Mouse (Mus musculus) hindbrain, postnatal 0 days (tissue): Measurements from ENCODE around the gene Cebpzos. TPM values are rescaled to one million over a fixed set of nuclear protein-coding genes. Genes with fewer than 3 reads are reported as not detected.
A peak's percentile ranks its signal among the peaks of the same experiment; 100 is the strongest.

ENCODE experiments used
- ATAC-seq: fragments of 200-750 bp; cut with Nextera tagmentation; 2 replicates; pipeline ENCODE4 v1.8.0; 2017; ENCODE audit warnings: mild to moderate bottlenecking, moderate TSS enrichment, moderate library complexity
- DNase-seq: peaks from one replicate; pipeline ENCODE4 v3.0.0-alpha.2; 2015; ENCODE audit warnings: low spot score
- H3K27ac ChIP-seq: fragments of 300-500 bp; sonication (generic); 2 replicates; pipeline ENCODE4 v1.5.1; 2014; ENCODE audit warnings: mild to moderate bottlenecking
- H3K27me3 ChIP-seq: fragments of 300-500 bp; sonication (generic); 2 replicates; pipeline ENCODE4 v1.6.1; 2014; ENCODE audit warnings: low read length, mixed read lengths; ENCODE audit not compliant: insufficient read depth
- H3K36me3 ChIP-seq: fragments of 300-500 bp; sonication (generic); 2 replicates; pipeline ENCODE4 v1.6.1; 2014; ENCODE audit warnings: low read length, mixed read lengths; ENCODE audit not compliant: insufficient read depth
- H3K4me1 ChIP-seq: fragments of 300-500 bp; sonication (generic); 2 replicates; pipeline ENCODE4 v1.6.1; 2014; ENCODE audit warnings: antibody characterized with exemption, low read length, mixed read lengths; ENCODE audit not compliant: insufficient read depth
- H3K4me2 ChIP-seq: fragments of 300-500 bp; sonication (generic); 2 replicates; pipeline ENCODE4 v1.6.1; 2014; ENCODE audit warnings: low read depth, mild to moderate bottlenecking, low read length, moderate library complexity, mixed read lengths
- H3K4me3 ChIP-seq: fragments of 300-500 bp; sonication (generic); 2 replicates; pipeline ENCODE4 v1.5.1; 2014; ENCODE audit warnings: low read length
- H3K9ac ChIP-seq: fragments of 300-500 bp; sonication (generic); replicated peaks from 2 replicates; pipeline ENCODE4 v1.6.1; 2014; ENCODE audit warnings: mild to moderate bottlenecking, low read length, moderate library complexity, mixed read lengths
- H3K9me3 ChIP-seq: fragments of 300-500 bp; sonication (generic); 2 replicates; pipeline ENCODE4 v1.6.1; 2016; ENCODE audit warnings: low read length, mixed read lengths
- CTCF ChIP-seq: IDR thresholded peaks from 2 replicates; pipeline ENCODE4 v1.5.1; 2016; ENCODE audit warnings: antibody characterized with exemption, control low read depth, low read depth
- WGBS: fragments of 180-500 bp; shearing (Covaris S2); extraction: QIAGEN DNeasy Blood & Tissue Kit; methylation state at CpG from one replicate; pipeline ENCODE4 v1.1.7; 2014; 5-methylcytosine and 5-hydroxymethylcytosine counted together
- polyA plus RNA-seq: library from polyadenylated mRNA; unstranded; fragments of >200 nt; fragmentation: Nextera tagmentation; extraction: Ambion mirVana; gene quantifications from 2 replicates; pipeline ENCODE4 v1.2.1, GENCODE M21; 2015
- total RNA-seq: library from RNA; depleted of rRNA; stranded (reverse); fragments of >200 nt; gene quantifications from 2 replicates; pipeline ENCODE4 v1.2.3, GENCODE M21; 2014

The Cebpzos gene
- total and polyA plus RNA-seq, 2 experiments from 2014 or later = 18.5 to 140 TPM

- DNase-seq (no peak), ATAC-seq (no peak)
- TF ChIP-seq CTCF = no peak
- Histone ChIP-seq H3K9ac (no peak overlapping the region), H3K36me3 (no peaks in the 10 kb centered on the region), H3K27me3 (no peaks in the 10 kb centered on the region), H3K27ac (no peak overlapping the region; the same call in 1 of the 2 replicates), H3K9me3 (no peaks in the 10 kb centered on the region), H3K4me3 (no peak overlapping the region), H3K4me2 (0 out of 2 replicates have a peak overlapping the region, but pooled peaks have one; percentile 3), H3K4me1 (no peaks in the 10 kb centered on the region)
- 75% methylated on average over 4 of the region's 4 CpGs for WGBS
Observed at GRCm38 (mm10) chr17:78888554-78888953, 27.7 kb upstream of the Cebpzos start.

GRCm38 (mm10) chr17:78889184-78889583 is 27.1 kb upstream of the Cebpzos start:
- H3K27me3 ChIP-seq = no peaks in the 10 kb centered on the region
- no peak overlapping the region for H3K4me2 ChIP-seq
- ATAC-seq (peak; percentile 94), DNase-seq (peak; percentile 75)
- H3K9me3 ChIP-seq = no peaks in the 10 kb centered on the region
- no peak overlapping the region for H3K4me3 ChIP-seq
- WGBS = 34% methylated on average over 3 of the region's 3 CpGs
- H3K36me3 ChIP-seq = no peaks in the 10 kb centered on the region
- no peaks in the 10 kb centered on the region for H3K4me1 ChIP-seq
- no peak overlapping the region for H3K9ac ChIP-seq
- H3K27ac ChIP-seq = no peak overlapping the region
- no peak for TF ChIP-seq CTCF

- H3K36me3 ChIP-seq = no peaks in the 10 kb centered on the region
- no peak for TF ChIP-seq CTCF
- H3K27me3 ChIP-seq = no peaks in the 10 kb centered on the region
- no peak overlapping the region for H3K4me3 ChIP-seq
- H3K4me1 ChIP-seq = no peaks in the 10 kb centered on the region
- no peaks in the 10 kb centered on the region for H3K9me3 ChIP-seq
- no peak overlapping the region for H3K27ac ChIP-seq
- H3K9ac ChIP-seq = no peak overlapping the region
- WGBS = 90% methylated on average over 9 of the region's 9 CpGs
- H3K4me2 ChIP-seq = no peak overlapping the region
- no peak for ATAC-seq
- no peak for DNase-seq
Observed at GRCm38 (mm10) chr17:78891020-78891419, 25.3 kb upstream of the Cebpzos start.

GRCm38 (mm10) chr17:78894991-78895390 is 21.3 kb upstream of the Cebpzos start:
- H3K4me2 ChIP-seq = no peak overlapping the region; the same call in 1 of the 2 replicates
- 79% methylated on average over 7 of the region's 7 CpGs for WGBS

GRCm38 (mm10) chr17:78895394-78895793 is 20.9 kb upstream of the Cebpzos start:
- DNase-seq (peak; percentile 90), ATAC-seq (peak; percentile 29; the same call in 1 of the 2 replicates)
- H3K27me3 ChIP-seq = no peaks in the 10 kb centered on the region
- peak overlapping the region; percentile 42 for H3K4me2 ChIP-seq
- no peak overlapping the region for H3K9ac ChIP-seq
- H3K27ac ChIP-seq = no peak overlapping the region
- H3K4me3 ChIP-seq = no peak overlapping the region
- TF ChIP-seq CTCF = peak; percentile 52
- no peaks in the 10 kb centered on the region for H3K9me3 ChIP-seq
- no peaks in the 10 kb centered on the region for H3K36me3 ChIP-seq
- no peaks in the 10 kb centered on the region for H3K4me1 ChIP-seq
- 24% methylated on average over 8 of the region's 8 CpGs for WGBS

More at GRCm38 (mm10) chr17:78894991-78895390, 21.3 kb upstream of the Cebpzos start:
- Histone ChIP-seq H3K4me3 (no peak overlapping the region), H3K36me3 (no peaks in the 10 kb centered on the region), H3K9me3 (no peaks in the 10 kb centered on the region), H3K4me1 (no peaks in the 10 kb centered on the region), H3K9ac (no peak overlapping the region), H3K27ac (no peak overlapping the region), H3K27me3 (no peaks in the 10 kb centered on the region)
- ATAC-seq (peak; percentile 27; the same call in 1 of the 2 replicates), DNase-seq (no peak)
- no peak for TF ChIP-seq CTCF

GRCm38 (mm10) chr17:78903158-78903557 is 13.1 kb upstream of the Cebpzos start:
- H3K27me3 ChIP-seq = no peaks in the 10 kb centered on the region
- H3K4me3 ChIP-seq = no peak overlapping the region
- no peak overlapping the region for H3K27ac ChIP-seq
- WGBS = 80% methylated on average over 2 of the region's 2 CpGs
- ATAC-seq (no peak), DNase-seq (no peak)
- no peak overlapping the region for H3K4me2 ChIP-seq
- TF ChIP-seq CTCF = no peak
- no peak overlapping the region for H3K9ac ChIP-seq
- H3K9me3 ChIP-seq = no peaks in the 10 kb centered on the region
- H3K4me1 ChIP-seq = no peaks in the 10 kb centered on the region
- no peaks in the 10 kb centered on the region for H3K36me3 ChIP-seq

GRCm38 (mm10) chr17:78906892-78907291 is 9.4 kb upstream of the Cebpzos start, which contains the start of gene Sult6b1:
Gene Sult6b1, minus strand, starts transcription at chr17:78906992.
- TF ChIP-seq CTCF = no peak
- no peak within 1 kb of the TSS for H3K27ac ChIP-seq
- no peaks in the 10 kb centered on the region for H3K36me3 ChIP-seq
- no peak within 1 kb of the TSS for H3K4me2 ChIP-seq
- H3K9me3 ChIP-seq = no peaks in the 10 kb centered on the region
- no peaks in the 10 kb centered on the region for H3K4me1 ChIP-seq
- H3K9ac ChIP-seq = no peak within 1 kb of the TSS
- H3K27me3 ChIP-seq = no peaks in the 10 kb centered on the region
- DNase-seq (no peak), ATAC-seq (no peak)
- no peak within 1 kb of the TSS for H3K4me3 ChIP-seq
- 87% methylated on average over 5 of the region's 5 CpGs for WGBS
